Mouse (Mus musculus) embryonic facial prominence, embryonic 15.5 days (tissue): ENCODE measurements at regions not wholly inside any gene's neighbourhood (a gene's known extent, or its start where the extent isn't known, plus 50 kb on each side); places are given as distances from the start of the nearest gene placed in this dataset.

Source experiments
- ATAC-seq: fragments of 200-750 bp; cut with Nextera tagmentation; 2 replicates; pipeline ENCODE4 v1.8.0; 2017; ENCODE audit warnings: low read depth, moderate TSS enrichment; ENCODE audit not compliant: insufficient number of reproducible peaks, low FRiP score, low TSS enrichment
- H3K27ac ChIP-seq: fragments of 300-500 bp; sonication (generic); replicated peaks from 2 replicates; pipeline ENCODE4 v1.5.1; 2015; ENCODE audit warnings: mild to moderate bottlenecking, inconsistent platforms
- H3K27me3 ChIP-seq: fragments of 300-500 bp; sonication (generic); 2 replicates; pipeline ENCODE4 v1.6.1; 2015; ENCODE audit warnings: inconsistent platforms
- H3K36me3 ChIP-seq: fragments of 300-500 bp; sonication (generic); 2 replicates; pipeline ENCODE4 v1.6.1; 2015; ENCODE audit warnings: mild to moderate bottlenecking, inconsistent platforms
- H3K4me1 ChIP-seq: fragments of 300-500 bp; sonication (generic); 2 replicates; pipeline ENCODE4 v1.6.1; 2015; ENCODE audit warnings: inconsistent platforms
- H3K4me2 ChIP-seq: fragments of 300-500 bp; sonication (generic); replicated peaks from 2 replicates; pipeline ENCODE4 v1.6.1; 2015; ENCODE audit warnings: mild to moderate bottlenecking, inconsistent platforms
- H3K4me3 ChIP-seq: fragments of 300-500 bp; sonication (generic); replicated peaks from 2 replicates; pipeline ENCODE4 v1.5.1; 2015; ENCODE audit warnings: mild to moderate bottlenecking, inconsistent platforms
- H3K9ac ChIP-seq: fragments of 300-500 bp; sonication (generic); 2 replicates; pipeline ENCODE4 v1.6.1; 2015; ENCODE audit warnings: inconsistent platforms
- H3K9me3 ChIP-seq: fragments of 300-500 bp; sonication (generic); replicated peaks from 2 replicates; pipeline ENCODE4 v1.6.1; 2016; ENCODE audit warnings: inconsistent platforms
- WGBS: fragments of 180-500 bp; shearing (Covaris S2); methylation state at CpG from one replicate; pipeline ENCODE4 v1.1.7; 2015; 5-methylcytosine and 5-hydroxymethylcytosine counted together

DNA sequence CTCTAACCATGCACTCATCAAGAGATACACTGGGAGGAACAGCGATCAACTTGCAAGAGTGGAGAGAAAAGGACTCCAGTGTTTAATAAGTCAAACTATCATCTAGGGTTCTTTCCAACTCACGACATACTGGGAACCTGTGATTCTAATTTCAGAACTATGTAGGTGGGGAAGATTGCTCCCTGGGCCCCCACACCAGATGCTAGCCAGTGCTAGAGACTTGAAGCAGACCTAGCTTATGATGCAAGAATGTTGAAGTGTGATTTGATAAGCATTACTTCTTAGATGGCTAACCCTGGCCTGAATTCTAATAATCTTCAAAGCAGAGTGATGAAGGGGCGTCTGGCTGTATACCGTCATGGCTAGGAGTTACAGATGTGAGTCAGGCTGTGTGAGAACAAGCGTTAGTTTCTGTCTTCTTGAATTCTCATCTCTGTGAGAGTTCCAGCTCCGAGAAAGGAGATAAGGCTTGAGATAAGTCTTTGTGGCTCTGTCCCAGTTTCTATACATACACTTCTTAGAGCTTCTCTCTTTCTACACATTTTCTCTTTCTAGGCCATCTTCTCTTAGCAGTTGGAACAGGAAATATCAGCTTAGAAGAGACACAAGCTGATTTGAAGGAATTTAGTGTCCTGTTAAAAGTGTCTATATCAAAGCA, 54.0 kb upstream of the Bank1 start:
- WGBS = 73% methylated on average over 6 of the region's 6 CpGs
- no peaks in the 10 kb centered on the region for H3K27me3 ChIP-seq
- no peaks in the 10 kb centered on the region for H3K4me1 ChIP-seq
- H3K9ac ChIP-seq = no peak overlapping the region
- no peak overlapping the region for H3K4me3 ChIP-seq
- no peak overlapping the region for H3K27ac ChIP-seq
- H3K36me3 ChIP-seq = no peaks in the 10 kb centered on the region
- H3K9me3 ChIP-seq = no peaks in the 10 kb centered on the region
- no peak overlapping the region for H3K4me2 ChIP-seq
- ATAC-seq = no peak

DNA sequence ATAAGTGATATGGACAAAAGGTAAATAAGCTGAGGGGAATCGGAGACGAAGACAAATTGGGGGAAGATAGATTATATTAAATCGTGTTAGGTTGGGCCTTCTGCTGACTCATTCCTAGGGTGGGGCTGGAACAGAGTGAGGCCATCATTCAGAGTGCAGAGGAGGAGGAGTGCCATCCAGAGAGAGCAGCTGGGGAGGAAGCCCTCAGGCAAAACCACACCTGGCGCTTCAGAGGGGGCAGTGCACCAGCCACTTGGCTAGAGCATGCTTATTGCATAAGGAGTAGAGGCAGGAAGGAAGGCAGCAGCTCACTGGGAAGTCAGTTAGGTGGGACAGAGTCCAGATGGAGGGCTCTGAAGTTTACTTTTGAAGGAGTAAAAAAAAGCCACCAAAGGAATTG, 51.0 kb upstream of the Bank1 start:
- no peak overlapping the region for H3K4me2 ChIP-seq
- WGBS = 68% methylated on average over 4 of the region's 4 CpGs

More for the DNA sequence above, 51.0 kb upstream of the Bank1 start:
- Histone ChIP-seq H3K27ac (no peak overlapping the region), H3K9ac (no peak overlapping the region), H3K27me3 (no peaks in the 10 kb centered on the region), H3K36me3 (no peaks in the 10 kb centered on the region), H3K4me3 (no peak overlapping the region), H3K4me1 (no peaks in the 10 kb centered on the region), H3K9me3 (no peaks in the 10 kb centered on the region)
- ATAC-seq = no peak
